ENCODE assay signal across 19 mouse cellular contexts in genomic region chr8:108908066-108908465, GRCm38 (mm10).
DNase-seq lines count a peak whose midpoint lies in the region; ATAC-seq lines count a peak whose summit lies in the region.
"Had no signal": no experiment of that assay in that cellular context is flagged by ENCODE, and none has a peak within 500 bp of the region (broad histone marks: within the 10 kb centered on the region; RNA-seq: fewer than 3 reads in every experiment).

No protein-coding gene starts in this region.

- H3K4me1 ChIP-seq in neural tube, embryonic 11.5 days (ENCODE audit: control insufficient read depth, insufficient read depth, low read length) = peaks cover 31% of the 10 kb centered on the region; the same call in 1 of the 2 replicates
- H3K4me1 ChIP-seq in hindbrain, embryonic 13.5 days (replicated peaks) = peaks cover 76% of the 10 kb centered on the region
- H3K4me1 ChIP-seq in midbrain, embryonic 13.5 days (replicated peaks) = peaks cover 80% of the 10 kb centered on the region

- WGBS in neural tube, embryonic 11.5 days = 81% methylated on average over 9 of the region's 9 CpGs
- 52% methylated on average over 9 of the region's 9 CpGs for WGBS in hindbrain, embryonic 13.5 days
- WGBS in midbrain, embryonic 13.5 days = 48% methylated on average over 9 of the region's 9 CpGs

- no peaks in the 10 kb centered on the region for H3K27me3 ChIP-seq in neural tube, embryonic 11.5 days (ENCODE audit: control insufficient read depth, insufficient read depth, low read length)
- 0 out of 2 replicates have a peak, but pooled peaks cover 7% of the 10 kb centered on the region for H3K27me3 ChIP-seq in hindbrain, embryonic 13.5 days
- no peaks in the 10 kb centered on the region for H3K27me3 ChIP-seq in midbrain, embryonic 13.5 days
- H3K27me3 ChIP-seq: limb, embryonic 15.5 days had no signal

- no peaks in the 10 kb centered on the region for H3K9me3 ChIP-seq in neural tube, embryonic 11.5 days (ENCODE audit: control insufficient read depth, low read length)
- H3K9me3 ChIP-seq in hindbrain, embryonic 13.5 days = no peaks in the 10 kb centered on the region
- no peaks in the 10 kb centered on the region for H3K9me3 ChIP-seq in midbrain, embryonic 13.5 days
- H3K9me3 ChIP-seq: heart, embryonic 10.5 days; limb, embryonic 15.5 days had no signal

- no peak overlapping the region for H3K4me2 ChIP-seq in neural tube, embryonic 11.5 days (ENCODE audit: low read depth)
- H3K4me2 ChIP-seq in hindbrain, embryonic 13.5 days = no peak overlapping the region
- peak overlapping the region; percentile 37 for H3K4me2 ChIP-seq in midbrain, embryonic 13.5 days (replicated peaks)
- H3K4me2 ChIP-seq: limb, embryonic 15.5 days; lung, embryonic 14.5 days had no signal

- DNase-seq in neural tube, embryonic 11.5 days (ENCODE audit: low spot score) = no peak
- DNase-seq in neural tube, embryonic 10.5 days (ENCODE audit: extremely low spot score, low spot score) = no peak
- DNase-seq in kidney, adult 11 months = no peak
- no peak for DNase-seq in kidney, adult 9 months
- DNase-seq in Muller cell, postnatal 12 days (ENCODE audit: inconsistent ontology term) = no peak
- DNase-seq in ovary, adult 18-20 months (ENCODE audit: low spot score) = no peak
- DNase-seq: adrenal gland, adult 2 months; B cell, adult 2 months; cerebellum, adult 18-20 months; gastrocnemius, postnatal 25 days; heart, postnatal 36 days; kidney, adult 18-20 months; lung, embryonic 14.5 days; right cerebral cortex, postnatal 4 days; thymus, adult 2 months had no signal

- H3K36me3 ChIP-seq in neural tube, embryonic 11.5 days (ENCODE audit: control insufficient read depth, insufficient read depth, low read length) = no peaks in the 10 kb centered on the region
- H3K36me3 ChIP-seq in hindbrain, embryonic 13.5 days = no peaks in the 10 kb centered on the region
- H3K36me3 ChIP-seq in midbrain, embryonic 13.5 days = no peaks in the 10 kb centered on the region
- H3K36me3 ChIP-seq: heart, embryonic 10.5 days; limb, embryonic 15.5 days had no signal

- H3K4me3 ChIP-seq in neural tube, embryonic 11.5 days (ENCODE audit: low read depth, low read length) = no peak overlapping the region
- no peak overlapping the region for H3K4me3 ChIP-seq in hindbrain, embryonic 13.5 days
- H3K4me3 ChIP-seq in midbrain, embryonic 13.5 days (replicated peaks) = no peak overlapping the region
- H3K4me3 ChIP-seq: heart, embryonic 10.5 days; limb, embryonic 15.5 days had no signal

- H3K9ac ChIP-seq in neural tube, embryonic 11.5 days (ENCODE audit: low read length) = no peak overlapping the region
- peak overlapping the region; percentile 59; the same call in 1 of the 2 replicates for H3K9ac ChIP-seq in hindbrain, embryonic 13.5 days
- peak overlapping the region; percentile 46 for H3K9ac ChIP-seq in midbrain, embryonic 13.5 days (replicated peaks)
- H3K9ac ChIP-seq: limb, embryonic 15.5 days; lung, embryonic 14.5 days had no signal

- peak overlapping the region; percentile 73 for H3K27ac ChIP-seq in neural tube, embryonic 11.5 days (ENCODE audit: low read depth, low read length)
- H3K27ac ChIP-seq in hindbrain, embryonic 13.5 days = peak overlapping the region; percentile 89
- peak overlapping the region; percentile 92 for H3K27ac ChIP-seq in midbrain, embryonic 13.5 days
- H3K27ac ChIP-seq: heart, embryonic 10.5 days; limb, embryonic 15.5 days had no signal

- ATAC-seq in neural tube, embryonic 11.5 days (ENCODE audit: insufficient read depth, low FRiP score, low TSS enrichment) = no peak
- no peak for ATAC-seq in hindbrain, embryonic 13.5 days (ENCODE audit: low FRiP score)
- peak; percentile 54; the same call in 1 of the 2 replicates for ATAC-seq in midbrain, embryonic 13.5 days
